Mouse (Mus musculus): Measurements from ENCODE around the gene Ryr2. TPM values are rescaled to one million over a fixed set of nuclear protein-coding genes. Genes with fewer than 3 reads are reported as not detected.
"Not testable (repeated sequence)": the region's sequence is repeated elsewhere in the genome, so short reads cannot be mapped to it uniquely, and the experiment has no call there.

Ryr2 gene
- total RNA-seq, 2 experiments from 2014 or later: 0.31 to 0.32 TPM

DNA sequence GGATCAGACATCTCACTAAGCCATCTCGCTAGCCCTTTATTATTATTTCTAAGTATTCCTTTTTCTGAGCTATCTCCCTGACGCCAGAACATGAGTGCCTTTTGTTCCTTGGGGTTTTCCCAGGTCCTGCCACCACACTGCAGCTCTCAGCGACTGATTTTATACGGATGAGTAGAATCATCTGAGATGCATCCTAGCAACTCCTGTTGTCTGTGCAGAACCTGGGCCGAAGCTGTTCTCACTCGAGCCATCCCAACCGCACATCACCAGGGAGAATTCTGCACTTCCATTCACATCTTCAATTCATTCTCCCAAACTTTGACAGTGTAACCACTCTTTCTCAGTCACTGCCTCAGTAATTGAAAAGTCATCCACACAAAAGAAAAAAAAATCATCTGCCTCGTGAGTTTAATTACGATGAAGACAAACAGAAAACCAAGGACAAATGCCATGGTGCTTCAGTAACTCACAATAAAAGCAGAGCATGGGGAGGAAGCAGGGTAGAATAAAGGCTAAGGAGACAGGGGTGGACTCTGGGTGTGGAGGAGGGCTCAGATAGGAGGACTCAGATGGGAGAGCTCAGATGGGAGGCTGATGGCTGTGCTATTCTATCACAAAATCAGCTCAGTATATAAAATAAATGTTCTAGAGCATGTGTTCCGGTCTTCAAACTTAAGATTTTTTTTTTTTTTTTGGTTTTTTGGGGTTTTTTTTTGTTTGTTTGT, 226.1 kb downstream of the Ryr2 start:
- no peak for DNase-seq

GRCm38 (mm10) chr13:11879037-11879436, 227.7 kb downstream of the Ryr2 start:
- DNase-seq: no peak

GRCm38 (mm10) chr13:11874852-11875251, 231.9 kb downstream of the Ryr2 start:
- DNase-seq: no peak

DNA sequence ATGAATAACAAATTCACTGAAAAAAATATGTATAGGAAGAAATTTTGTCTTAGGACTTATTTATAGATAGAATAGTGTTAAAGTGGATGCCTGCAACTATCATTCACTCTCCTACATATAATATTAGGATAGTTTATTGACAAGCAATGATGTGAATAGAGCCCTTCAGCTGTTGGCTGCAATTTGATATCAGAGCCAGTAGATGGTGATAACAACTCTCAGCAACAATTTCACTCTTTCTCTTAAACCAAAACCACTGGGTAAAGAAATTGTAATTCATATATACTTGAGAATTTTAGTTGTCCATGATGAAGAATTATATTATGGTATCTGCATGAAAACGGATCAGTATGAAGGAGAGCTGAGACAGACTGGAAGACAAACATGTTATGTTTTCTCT, 236.8 kb downstream of the Ryr2 start:
- DNase-seq: no peak

- no peak for DNase-seq
Measured at GRCm38 (mm10) chr13:11869486-11869885, 237.3 kb downstream of the Ryr2 start.

DNA sequence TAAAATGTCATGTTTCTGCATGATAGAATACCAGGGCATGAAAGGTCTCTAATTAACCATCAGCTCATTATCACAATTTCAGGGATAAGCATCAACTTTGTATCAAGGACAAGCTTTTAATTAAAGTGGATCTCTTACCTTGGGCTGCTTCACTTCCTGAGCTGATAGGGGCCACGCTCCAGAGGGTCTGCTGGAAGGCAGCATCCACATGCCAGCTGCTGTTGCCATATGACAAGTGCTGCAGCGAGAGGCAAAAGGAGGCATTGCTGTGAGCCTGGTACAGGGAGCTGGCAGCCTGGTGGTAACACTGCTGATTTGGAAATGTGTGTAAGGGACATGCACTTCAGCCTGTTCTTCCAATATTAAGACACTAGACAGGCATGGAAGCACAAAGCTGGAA, 237.8 kb downstream of the Ryr2 start:
- no peak for DNase-seq

DNA sequence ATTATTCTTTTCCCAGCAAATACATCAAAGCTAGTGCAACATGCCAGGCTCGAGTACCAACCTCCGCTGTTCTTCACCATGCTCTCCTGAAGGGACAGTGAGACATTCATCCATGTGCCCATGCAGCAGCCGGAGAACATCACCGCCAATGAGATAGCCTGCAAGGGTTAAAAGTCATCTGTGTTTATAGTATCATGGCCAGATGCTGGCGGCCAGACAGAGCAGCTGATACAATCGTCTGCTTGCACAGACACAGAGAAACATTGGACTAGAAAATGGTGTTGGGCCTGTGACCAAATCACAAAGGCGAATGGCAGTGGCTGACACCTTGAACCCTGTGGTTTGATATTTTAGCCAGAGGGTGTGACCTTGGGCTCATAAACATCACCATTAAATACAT, 238.7 kb downstream of the Ryr2 start:
- no peak for DNase-seq

GRCm38 (mm10) chr13:11865261-11865660, 241.5 kb downstream of the Ryr2 start:
- no peak for DNase-seq

GRCm38 (mm10) chr13:11851691-11852090, 255.1 kb downstream of the Ryr2 start:
- DNase-seq: no peak

DNA sequence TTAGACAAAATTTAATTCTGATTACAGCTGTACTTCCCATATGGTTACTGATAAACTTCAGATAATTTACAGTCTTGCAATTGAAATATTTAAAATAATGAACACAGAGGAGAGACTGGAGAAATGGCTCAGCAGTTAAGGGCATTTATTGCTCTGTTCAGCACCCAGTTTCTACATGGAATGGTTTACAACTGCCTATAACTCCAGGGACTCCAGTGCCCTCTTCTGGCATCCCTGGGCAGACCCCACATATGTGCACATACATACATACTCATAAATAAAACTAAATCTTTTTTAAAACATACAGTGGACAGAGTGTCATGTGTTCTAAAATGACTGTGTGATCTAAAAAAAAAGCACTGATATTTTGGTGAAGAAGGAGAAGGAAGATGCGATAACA, 262.9 kb downstream of the Ryr2 start:
- DNase-seq: no peak

DNA sequence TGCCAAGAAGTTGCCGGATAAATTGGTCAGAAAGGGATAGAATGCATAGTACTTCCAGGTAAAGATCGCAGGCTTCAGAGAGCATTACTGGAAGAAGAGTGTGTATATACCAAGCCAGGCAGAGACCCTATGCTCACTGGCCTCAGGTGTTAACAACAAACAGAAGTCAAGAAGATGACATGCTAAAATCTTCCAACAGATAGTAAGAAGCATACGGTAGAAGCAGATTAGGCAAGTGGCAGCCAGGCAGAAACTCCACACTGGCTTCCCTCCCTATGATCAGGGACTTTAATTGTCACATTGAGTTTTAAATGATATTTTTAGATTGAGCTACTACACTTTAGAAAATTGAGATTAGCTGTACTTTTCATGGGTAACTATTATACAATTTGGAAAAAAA, 268.9 kb downstream of the Ryr2 start:
- DNase-seq: no peak

DNA sequence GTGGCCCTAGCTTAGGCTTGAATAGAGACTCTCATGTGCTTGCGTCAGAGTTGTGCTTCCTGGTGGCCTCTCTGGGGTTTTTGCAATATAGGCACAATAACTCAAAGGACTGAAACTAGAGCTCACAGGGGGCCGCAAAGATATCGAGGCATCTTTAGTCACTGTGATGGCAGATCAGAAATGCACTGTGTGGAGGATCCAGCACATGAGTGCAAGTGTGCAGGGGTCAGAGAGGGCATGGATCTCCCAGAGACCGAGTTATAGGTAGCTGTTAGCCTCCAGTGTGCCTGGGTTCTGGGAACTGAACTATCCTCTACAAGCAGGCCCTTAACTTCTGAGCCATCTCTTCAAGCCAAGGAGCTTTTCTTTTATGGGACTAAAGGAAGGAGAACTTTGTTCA, 269.6 kb downstream of the Ryr2 start:
- DNase-seq: no peak

DNA sequence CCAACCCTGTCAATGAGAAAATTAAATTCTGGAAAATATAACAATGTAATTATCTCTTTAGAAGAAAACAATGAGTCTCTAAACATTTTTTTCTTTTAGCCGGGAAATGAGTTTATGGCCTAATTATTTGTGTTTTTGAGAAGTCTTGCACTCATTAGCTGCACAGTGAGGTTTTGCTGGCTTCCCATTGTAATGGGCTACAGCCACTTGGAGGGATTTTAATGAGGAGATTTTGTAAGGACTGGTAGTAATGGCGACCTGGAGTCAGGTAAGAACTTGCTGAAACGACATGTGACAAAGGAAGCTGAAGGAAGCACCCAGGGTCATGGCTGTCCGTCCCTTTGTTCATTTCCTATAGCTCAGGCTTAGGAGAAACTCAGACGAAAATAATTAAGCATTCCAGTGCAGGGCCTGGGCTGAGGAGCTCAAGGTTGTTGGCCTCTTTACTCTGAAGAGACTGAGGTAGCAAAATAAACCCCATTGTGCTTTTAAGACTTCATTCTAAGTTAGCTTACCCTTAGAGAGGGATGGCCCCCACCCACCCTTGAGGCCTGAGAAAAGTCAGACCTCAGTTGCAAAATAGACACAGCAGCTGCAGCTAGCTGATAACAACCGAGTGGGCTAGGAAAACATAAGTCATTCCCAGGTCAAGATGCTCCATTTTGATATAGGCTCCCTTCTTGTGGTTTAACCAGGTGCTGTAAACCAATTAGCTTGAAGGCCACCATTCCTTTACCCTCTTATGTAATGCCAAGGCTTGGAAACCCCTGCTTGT, 270.3 kb downstream of the Ryr2 start:
- no peak for DNase-seq

DNA sequence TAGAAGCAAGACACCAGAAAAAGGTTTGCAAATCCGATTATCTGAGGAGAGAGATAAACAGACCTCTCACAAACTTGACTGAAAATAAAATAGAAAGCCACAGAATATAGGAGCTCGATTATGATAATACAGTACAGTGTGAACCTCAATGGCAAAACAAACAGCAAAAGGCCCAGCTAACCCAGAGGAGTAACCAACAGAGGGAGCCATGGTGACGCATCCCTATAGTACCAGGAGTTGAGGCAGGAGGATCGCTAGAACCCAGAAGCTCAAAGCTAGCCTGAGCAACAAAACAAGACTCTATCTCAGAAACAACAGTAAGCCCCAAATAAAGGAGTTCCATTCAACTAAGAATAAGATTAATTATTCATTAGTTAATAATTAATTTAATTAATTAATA, 275.5 kb downstream of the Ryr2 start:
- no peak for DNase-seq

DNA sequence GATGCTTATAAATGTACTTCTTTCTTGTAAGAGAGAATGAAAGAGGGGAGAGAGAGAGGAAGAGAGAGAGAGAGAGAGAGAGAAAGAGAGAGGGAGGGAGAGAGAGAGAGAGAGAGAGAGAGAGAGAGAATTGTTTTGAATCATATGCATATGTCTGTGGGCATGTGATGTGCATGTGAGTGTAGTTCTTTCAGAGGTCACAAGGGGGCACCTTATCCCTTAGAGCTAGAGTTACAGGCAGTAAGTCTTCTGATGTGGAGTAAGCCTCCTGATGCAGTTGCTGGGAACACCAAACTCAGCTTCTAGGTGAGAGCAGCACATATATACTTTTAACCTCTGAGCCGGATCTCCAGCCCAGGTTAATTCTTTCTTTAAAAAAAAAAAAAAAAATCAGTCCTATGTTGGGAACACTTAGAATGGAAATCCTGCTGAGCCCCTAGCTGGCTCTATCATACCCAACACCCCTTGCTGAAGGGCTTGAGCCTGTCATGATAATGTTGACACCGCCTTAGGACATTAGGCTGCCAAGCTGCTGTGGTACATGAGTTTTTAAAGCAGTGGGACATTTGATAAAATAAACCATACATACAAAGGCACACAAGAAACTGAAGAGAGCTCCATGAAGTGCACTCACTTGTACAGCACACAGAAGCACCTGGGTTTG, 281.1 kb downstream of the Ryr2 start:
- DNase-seq: no peak

- no peak for DNase-seq
Measured at GRCm38 (mm10) chr13:11818723-11819122, 288.0 kb downstream of the Ryr2 start.

GRCm38 (mm10) chr13:11809365-11809764, 297.4 kb downstream of the Ryr2 start:
- DNase-seq: not testable (repeated sequence)

GRCm38 (mm10) chr13:11792536-11792935, 314.2 kb downstream of the Ryr2 start:
- no peak for DNase-seq

DNA sequence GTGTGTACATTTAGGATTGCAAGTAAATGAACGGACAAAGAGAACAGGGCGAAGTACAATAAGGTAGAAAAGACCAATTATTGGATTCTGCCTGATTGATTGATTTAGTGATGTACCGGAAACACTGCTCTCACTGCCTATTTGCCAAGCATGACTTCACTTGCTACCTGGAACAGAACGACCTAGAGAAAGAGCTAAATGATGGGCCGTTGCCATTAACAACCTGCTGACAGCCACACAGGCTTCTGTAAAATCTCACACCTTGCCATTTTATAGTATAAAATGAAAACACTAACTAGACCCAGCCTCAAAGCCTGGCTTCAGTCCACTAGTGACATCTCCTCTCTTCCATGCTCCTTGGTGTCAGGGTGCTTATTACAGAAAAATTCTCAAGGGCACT, 316.2 kb downstream of the Ryr2 start:
- DNase-seq: no peak

GRCm38 (mm10) chr13:11782411-11783155, 324.2 kb downstream of the Ryr2 start:
- no peak for DNase-seq

- no peak for DNase-seq
Measured at GRCm38 (mm10) chr13:11781065-11781464, 325.7 kb downstream of the Ryr2 start.

GRCm38 (mm10) chr13:11777726-11778125, 329.0 kb downstream of the Ryr2 start:
- DNase-seq: no peak

DNA sequence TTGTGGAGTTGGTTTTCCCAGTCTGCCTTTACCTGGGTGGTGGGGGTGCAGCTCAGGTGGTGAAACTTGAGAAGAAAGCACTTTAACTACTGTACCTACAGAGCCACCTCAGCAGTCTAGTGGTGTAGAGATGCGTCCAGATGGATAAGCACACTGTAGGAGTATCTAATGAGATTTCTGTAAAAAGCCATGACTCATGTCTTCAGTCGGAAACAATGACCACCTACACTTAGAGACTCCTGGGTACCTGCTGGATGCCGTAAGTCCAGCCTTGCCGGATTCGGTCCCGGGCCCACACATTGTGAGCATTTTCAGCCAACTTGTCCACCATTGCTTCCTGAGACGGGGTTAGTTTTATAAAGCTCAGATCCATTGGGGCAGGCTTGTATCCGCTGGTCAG, 334.6 kb downstream of the Ryr2 start:
- DNase-seq: no peak

Data from gastrocnemius, postnatal 25 days (tissue).